Mouse (Mus musculus): ENCODE data around the gene Atp8b5.

The Atp8b5 gene

GRCm38 (mm10) chr4:43384083-43384460 is 117.1 kb downstream of the Atp8b5 start:
- DNase-seq = no peak

GRCm38 (mm10) chr4:43384541-43384940 is 117.6 kb downstream of the Atp8b5 start:
- no peak for DNase-seq

DNA sequence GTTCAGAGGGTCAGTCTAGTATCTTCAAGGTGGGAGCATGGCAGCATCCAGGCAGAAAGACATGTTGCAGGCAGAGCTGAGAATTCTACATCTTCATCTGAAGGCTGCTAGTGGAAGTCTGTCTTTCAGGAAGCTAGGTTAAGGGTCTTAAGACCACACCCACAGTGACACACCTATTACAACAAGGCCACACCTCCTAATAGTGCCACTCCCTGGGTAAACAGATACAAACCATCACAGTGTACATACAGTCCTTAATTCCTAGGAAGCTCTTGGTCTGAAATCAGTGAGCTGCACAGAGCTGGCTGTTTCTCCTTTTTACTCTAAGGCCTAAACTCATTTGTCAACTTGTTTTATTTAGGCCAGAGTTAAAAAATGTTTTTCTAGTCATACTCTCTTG is 120.0 kb downstream of the Atp8b5 start:
- no peak for DNase-seq

DNA sequence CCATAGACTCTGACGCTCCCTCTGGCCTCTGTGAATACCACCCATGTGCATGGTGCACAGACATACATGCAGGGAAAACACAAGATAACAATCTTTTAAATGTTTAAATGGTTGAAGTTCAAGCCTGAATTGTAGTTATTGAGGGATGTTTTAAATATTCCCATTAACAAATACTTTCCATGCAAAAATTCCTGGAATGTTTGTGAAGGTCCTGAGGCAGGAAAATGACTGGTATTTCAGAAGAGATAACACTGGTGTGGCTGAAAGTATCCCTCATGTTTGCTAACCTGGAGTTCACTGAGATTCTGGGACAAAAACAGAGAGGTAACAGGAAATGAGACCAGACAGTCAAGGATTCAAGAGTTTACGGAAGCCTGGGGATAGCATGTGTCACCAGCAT is 122.4 kb downstream of the Atp8b5 start:
- DNase-seq = no peak

DNA sequence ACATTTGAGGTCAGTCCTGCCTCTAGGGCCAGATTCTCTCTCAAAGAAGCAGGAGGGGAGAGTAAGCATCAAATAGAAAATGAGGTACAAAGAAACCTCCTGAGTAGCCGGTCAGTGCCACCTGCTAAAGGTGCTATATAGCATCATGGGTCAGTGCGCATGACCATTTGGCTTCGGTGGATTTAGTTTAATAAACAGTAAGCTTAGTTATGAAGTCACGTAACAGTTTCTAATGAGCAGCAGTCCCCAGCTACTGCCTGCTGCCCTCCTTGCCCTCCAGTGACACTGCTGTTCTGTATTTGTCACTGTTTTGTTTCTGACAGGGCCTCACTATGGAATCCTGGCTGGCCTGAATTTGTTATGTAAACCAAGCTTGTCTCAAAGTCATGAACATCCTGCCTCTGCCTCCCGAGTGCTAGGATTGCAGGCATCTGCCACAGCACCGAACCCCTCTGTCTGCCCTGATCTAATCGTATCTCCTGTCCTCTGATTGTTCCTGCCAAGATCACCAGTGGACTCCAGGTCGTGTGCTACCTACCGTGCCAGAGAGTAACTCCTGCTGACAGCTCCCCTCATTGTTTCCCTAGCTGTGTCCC is 123.0 kb downstream of the Atp8b5 start:
- DNase-seq = no peak

- DNase-seq = no peak
These were observed 124.6 kb downstream of the Atp8b5 start for GRCm38 (mm10) chr4:43391521-43392050.

DNA sequence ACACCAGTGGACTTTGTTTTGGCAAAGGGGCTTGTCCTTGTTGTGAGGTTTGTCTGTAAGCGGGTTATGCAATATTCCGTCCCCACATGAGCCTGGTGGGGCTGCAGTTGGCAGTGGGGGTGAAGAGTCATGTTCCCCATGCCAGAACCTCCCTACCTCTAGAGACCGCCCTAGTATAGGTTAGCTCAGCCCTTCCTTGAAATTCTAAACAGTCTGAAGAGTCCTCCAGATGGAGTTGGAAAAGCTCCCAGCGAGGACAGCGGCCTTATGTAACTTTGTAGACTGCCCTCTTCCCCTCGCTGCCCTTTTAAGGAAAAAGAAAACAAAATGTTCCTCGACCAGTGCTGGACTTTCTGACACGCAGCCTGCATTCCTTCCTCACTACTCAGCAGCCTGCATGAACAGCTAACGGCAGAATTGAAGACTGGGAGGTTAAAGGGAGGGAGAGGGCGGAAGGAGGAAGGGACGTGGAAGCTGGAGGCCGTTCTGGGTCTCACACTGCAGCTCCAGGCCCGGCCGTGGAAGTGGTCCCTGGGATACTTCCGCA is 127.5 kb downstream of the Atp8b5 start:
- no peak for DNase-seq

- no peak for DNase-seq
These were observed 128.2 kb downstream of the Atp8b5 start for GRCm38 (mm10) chr4:43395147-43395546.

DNA sequence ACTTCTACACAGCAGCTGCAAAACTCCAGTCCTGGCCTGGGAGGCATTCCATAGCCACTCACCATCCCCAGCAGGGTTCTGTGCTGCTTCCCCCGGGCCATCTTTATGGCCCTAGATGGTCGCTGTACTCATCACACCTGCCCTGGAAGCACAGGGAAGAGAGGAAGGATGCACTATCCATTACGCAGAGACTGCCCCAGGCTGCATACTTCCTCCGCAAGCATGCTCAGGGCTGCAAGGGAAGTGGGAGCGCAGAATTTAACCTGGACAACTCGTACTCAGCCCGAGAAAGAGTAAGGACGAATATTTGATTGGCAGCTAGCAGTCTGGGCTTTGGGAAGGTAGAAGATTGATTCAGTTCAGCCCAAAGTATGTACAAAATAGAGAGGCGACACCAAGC is 128.9 kb downstream of the Atp8b5 start:
- no peak for DNase-seq

DNA sequence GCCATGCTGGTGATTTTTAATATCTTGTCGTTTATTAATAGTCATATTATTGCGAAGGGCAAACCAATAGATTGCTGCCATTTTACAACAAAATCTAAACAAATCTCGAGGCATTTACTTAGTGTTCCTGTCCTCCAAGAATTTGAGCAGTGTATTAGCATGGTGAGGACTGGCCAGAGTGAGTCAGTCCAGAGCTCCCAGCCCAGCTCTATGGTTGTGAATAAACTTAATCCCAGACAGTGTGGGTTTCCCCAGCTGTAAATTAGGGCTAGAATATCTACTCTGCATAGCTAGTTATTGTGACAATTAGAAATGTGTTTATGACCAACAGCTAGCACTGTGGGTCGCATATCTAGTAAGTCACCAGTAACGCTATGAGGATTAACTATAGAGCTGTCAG is 129.4 kb downstream of the Atp8b5 start:
- no peak for DNase-seq

DNA sequence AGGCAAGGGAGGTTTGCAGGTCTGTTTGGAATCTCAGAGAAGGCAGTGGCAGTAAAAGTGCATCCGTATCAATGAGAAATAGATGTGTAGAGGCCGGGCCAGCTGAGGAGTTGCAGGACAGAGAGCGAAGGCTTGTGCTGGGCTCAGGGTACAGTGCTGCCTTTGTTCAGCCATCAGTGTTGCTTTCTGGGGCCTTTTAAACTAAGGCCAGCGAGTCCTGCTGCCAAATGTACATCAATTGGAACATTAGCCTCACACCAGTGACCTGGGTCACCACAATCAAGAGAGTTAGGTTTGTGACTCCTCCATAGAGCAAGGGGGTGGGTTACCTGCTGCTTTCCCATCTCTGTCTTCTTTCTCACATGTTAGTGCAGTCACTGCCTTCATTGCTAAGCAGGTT is 131.1 kb downstream of the Atp8b5 start:
- no peak for DNase-seq

- DNase-seq = no peak
These were observed 131.9 kb downstream of the Atp8b5 start for GRCm38 (mm10) chr4:43398829-43399331.

GRCm38 (mm10) chr4:43399391-43400131 is 132.6 kb downstream of the Atp8b5 start:
- no peak for DNase-seq

GRCm38 (mm10) chr4:43400976-43401375 is 134.0 kb downstream of the Atp8b5 start:
- no peak for DNase-seq

GRCm38 (mm10) chr4:43401486-43401885 is 134.5 kb downstream of the Atp8b5 start:
- no peak for DNase-seq

- DNase-seq = no peak
These were observed 135.3 kb downstream of the Atp8b5 start for GRCm38 (mm10) chr4:43402212-43402611.

GRCm38 (mm10) chr4:43404697-43405096 is 137.7 kb downstream of the Atp8b5 start:
- DNase-seq = no peak

GRCm38 (mm10) chr4:43406162-43406971 is 139.4 kb downstream of the Atp8b5 start:
- no peak for DNase-seq

DNA sequence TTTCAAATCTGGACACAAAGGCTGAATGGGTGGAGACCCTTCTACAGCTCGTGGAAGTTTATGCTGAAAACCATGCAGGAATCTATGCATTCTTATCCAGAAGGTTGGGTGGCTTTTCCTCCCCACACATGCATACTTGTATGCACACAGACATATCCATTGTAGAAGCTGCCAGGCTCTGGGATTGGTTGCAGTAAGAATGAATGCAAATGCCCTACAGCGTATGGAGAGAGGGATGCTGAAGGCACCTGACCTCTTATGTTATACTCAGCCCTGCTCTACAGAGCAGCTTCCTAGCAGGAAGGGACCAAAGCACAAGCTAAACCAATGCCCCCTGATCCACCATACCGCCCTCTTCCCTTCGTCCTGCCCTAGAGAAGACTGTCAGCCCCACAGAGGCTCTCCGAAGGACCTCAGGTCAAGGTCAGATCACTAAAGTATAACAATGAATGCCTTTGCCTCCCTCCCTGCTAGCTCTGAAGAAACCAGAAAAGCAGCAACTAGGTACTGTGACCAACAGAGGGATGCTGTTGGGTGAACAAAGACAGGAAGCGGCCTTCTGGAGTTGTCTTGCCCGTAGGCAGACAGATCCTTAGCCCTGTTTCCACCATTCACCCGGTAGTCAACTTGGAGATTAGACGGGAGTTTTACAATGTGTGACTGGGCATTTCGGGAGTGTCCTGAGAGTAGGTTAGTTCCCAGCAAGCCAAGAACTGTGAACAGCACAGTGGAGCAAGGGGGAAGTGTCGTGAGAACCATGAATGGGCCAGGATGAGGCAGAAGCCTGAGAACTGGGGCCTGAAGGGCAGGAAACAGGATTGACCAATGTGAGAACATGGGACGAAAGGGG is 140.3 kb downstream of the Atp8b5 start:
- DNase-seq = no peak

GRCm38 (mm10) chr4:43414761-43415160 is 147.8 kb downstream of the Atp8b5 start:
- no peak for DNase-seq

DNA sequence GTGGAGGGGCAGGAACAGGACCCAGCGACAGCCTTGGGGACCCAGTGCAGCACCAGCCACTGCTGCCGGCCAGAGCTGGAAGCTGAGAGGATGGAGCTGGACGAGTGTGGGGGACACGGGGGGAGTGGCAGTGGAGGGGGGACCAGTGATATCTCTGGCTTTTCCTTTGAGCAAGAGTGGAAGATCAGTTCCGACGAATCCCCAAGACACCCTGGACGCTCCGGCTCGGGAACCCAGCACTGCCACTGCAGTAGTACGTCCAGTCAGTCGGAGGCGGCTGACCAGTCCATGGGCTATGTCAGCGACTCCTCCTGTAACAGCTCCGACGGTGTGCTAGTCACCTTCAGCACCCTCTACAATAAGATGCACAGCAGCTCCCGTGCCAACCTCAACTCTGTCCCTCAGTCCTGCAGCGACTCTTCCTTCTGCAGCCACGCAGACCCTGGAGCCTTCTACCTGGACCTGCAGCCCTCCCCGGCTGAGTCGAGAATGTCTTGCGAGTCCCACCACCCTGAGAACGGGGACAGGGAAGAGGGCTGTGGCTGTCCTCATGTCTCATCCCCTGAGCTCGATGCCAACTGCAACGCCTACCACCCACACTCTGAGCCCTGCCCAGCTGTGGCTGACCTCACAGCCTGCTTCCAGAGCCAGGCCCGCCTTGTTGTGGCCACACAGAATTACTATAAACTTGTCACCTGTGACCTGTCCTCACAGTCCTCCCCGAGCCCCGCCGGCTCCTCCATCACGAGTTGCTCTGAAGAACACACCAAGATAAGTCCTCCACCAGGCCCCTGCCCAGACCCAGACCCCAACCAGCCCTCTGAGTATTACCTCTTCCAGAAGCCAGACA is 148.5 kb downstream of the Atp8b5 start:
- DNase-seq = no peak

Data from thymus, adult 18-20 months (tissue).